Mouse (Mus musculus) limb, embryonic 11.5 days (tissue): ENCODE results near the gene Olfr3. TPM values are rescaled to one million over a fixed set of nuclear protein-coding genes. Genes with fewer than 3 reads are reported as not detected.

Experiments used
- ATAC-seq: fragments of 200-750 bp; cut with Nextera tagmentation; 2 replicates; pipeline ENCODE4 v1.8.0; 2017; ENCODE audit warnings: low read depth; ENCODE audit not compliant: insufficient number of reproducible peaks, low FRiP score, low TSS enrichment
- DNase-seq: peaks from one replicate; pipeline ENCODE4 v3.0.0-alpha.2; 2015; ENCODE audit warnings: low spot score
- H3K27ac ChIP-seq: fragments of 300-500 bp; sonication (generic); replicated peaks from 2 replicates; pipeline ENCODE4 v1.5.1; 2014; ENCODE audit warnings: low read depth, mild to moderate bottlenecking, low read length
- H3K27me3 ChIP-seq: fragments of 300-500 bp; sonication (generic); 2 replicates; pipeline ENCODE4 v1.6.1; 2014; ENCODE audit warnings: mild to moderate bottlenecking, low read length, mixed read lengths; ENCODE audit not compliant: control insufficient read depth, insufficient read depth
- H3K36me3 ChIP-seq: fragments of 300-500 bp; sonication (generic); 2 replicates; pipeline ENCODE4 v1.6.1; 2014; ENCODE audit warnings: mild to moderate bottlenecking, low read length, moderate library complexity, mixed read lengths; ENCODE audit not compliant: control insufficient read depth, insufficient read depth
- H3K4me1 ChIP-seq: fragments of 300-500 bp; sonication (generic); 2 replicates; pipeline ENCODE4 v1.6.1; 2014; ENCODE audit warnings: low read length, mixed read lengths; ENCODE audit not compliant: control insufficient read depth, insufficient read depth
- H3K4me2 ChIP-seq: fragments of 300-500 bp; sonication (generic); 2 replicates; pipeline ENCODE4 v1.6.1; 2014; ENCODE audit warnings: low read depth, mild to moderate bottlenecking, moderate library complexity; ENCODE audit not compliant: severe bottlenecking
- H3K4me3 ChIP-seq: fragments of 300-500 bp; sonication (generic); 2 replicates; pipeline ENCODE4 v1.5.1; 2014; ENCODE audit warnings: low read depth, low read length
- H3K9ac ChIP-seq: fragments of 300-500 bp; sonication (generic); 2 replicates; pipeline ENCODE4 v1.6.1; 2014; ENCODE audit warnings: mild to moderate bottlenecking, low read length
- H3K9me3 ChIP-seq: fragments of 300-500 bp; sonication (generic); 2 replicates; pipeline ENCODE4 v1.6.1; 2016; ENCODE audit warnings: low read length; ENCODE audit not compliant: control insufficient read depth
- WGBS: fragments of 180-500 bp; shearing (Covaris S2); extraction: QIAGEN DNeasy Blood & Tissue Kit; methylation state at CpG from one replicate; pipeline ENCODE4 v1.1.7; 2014; 5-methylcytosine and 5-hydroxymethylcytosine counted together
- polyA plus RNA-seq: library from polyadenylated mRNA; unstranded; fragments of >200 nt; fragmentation: Nextera tagmentation; extraction: Ambion mirVana; gene quantifications from 2 replicates; pipeline ENCODE4 v1.2.1, GENCODE M21; 2014

The Olfr3 gene
- polyA plus RNA-seq: not detected in 2 replicates

- H3K4me3 ChIP-seq: no peak within 1 kb of the TSS
- no peak within 1 kb of the TSS for H3K27ac ChIP-seq
- ATAC-seq (no peak), DNase-seq (no peak)
- H3K27me3 ChIP-seq: no peaks in the 10 kb centered on the region
- no peaks in the 10 kb centered on the region for H3K4me1 ChIP-seq
- no peak within 1 kb of the TSS for H3K9ac ChIP-seq
- H3K9me3 ChIP-seq: no peaks in the 10 kb centered on the region; the same call in 1 of the 2 replicates
- WGBS: 71% methylated on average over 1 of the region's 1 CpGs
- H3K36me3 ChIP-seq: no peaks in the 10 kb centered on the region
- H3K4me2 ChIP-seq: no peak within 1 kb of the TSS
Observed at GRCm38 (mm10) chr2:36816932-36817331, at the start of gene Olfr3. Gene Olfr3 (minus strand): TSS chr2:36817032.

GRCm38 (mm10) chr2:36862560-36862959 lies 45.7 kb upstream of the Olfr3 start, which contains the start of gene Olfr351:
Gene Olfr351 (minus strand): TSS chr2:36862660.
- Histone ChIP-seq H3K27me3 (no peaks in the 10 kb centered on the region), H3K4me1 (no peaks in the 10 kb centered on the region), H3K4me2 (no peak within 1 kb of the TSS), H3K9ac (no peak within 1 kb of the TSS), H3K9me3 (no peaks in the 10 kb centered on the region; the same call in 1 of the 2 replicates), H3K4me3 (no peak within 1 kb of the TSS), H3K36me3 (no peaks in the 10 kb centered on the region), H3K27ac (no peak within 1 kb of the TSS)
- ATAC-seq: no peak
- no peak for DNase-seq
- WGBS: 84% methylated on average over 1 of the region's 1 CpGs

- WGBS: 95% methylated on average over 1 of the region's 1 CpGs
- ATAC-seq: no peak
Observed at GRCm38 (mm10) chr2:36846010-36846409, 29.2 kb upstream of the Olfr3 start, which contains the start of gene Olfr350. Gene Olfr350 (plus strand): TSS chr2:36846310.

GRCm38 (mm10) chr2:36790238-36790637 lies 26.6 kb downstream of the Olfr3 start, which contains the start of gene Olfr50:
Gene Olfr50 (plus strand): TSS chr2:36790538.
- ATAC-seq (no peak), DNase-seq (no peak)
- Histone ChIP-seq H3K4me2 (no peak within 1 kb of the TSS), H3K27ac (no peak within 1 kb of the TSS), H3K27me3 (no peaks in the 10 kb centered on the region), H3K9me3 (peaks cover 4% of the 10 kb centered on the region; the same call in 1 of the 2 replicates), H3K36me3 (no peaks in the 10 kb centered on the region), H3K4me1 (no peaks in the 10 kb centered on the region), H3K4me3 (no peak within 1 kb of the TSS), H3K9ac (no peak within 1 kb of the TSS)
- WGBS: 86% methylated on average over 2 of the region's 2 CpGs

More at GRCm38 (mm10) chr2:36846010-36846409, 29.2 kb upstream of the Olfr3 start, which contains the start of gene Olfr350:
- Histone ChIP-seq H3K4me2 (no peak within 1 kb of the TSS), H3K27ac (no peak within 1 kb of the TSS), H3K9ac (no peak within 1 kb of the TSS), H3K27me3 (no peaks in the 10 kb centered on the region), H3K4me3 (no peak within 1 kb of the TSS), H3K36me3 (no peaks in the 10 kb centered on the region), H3K4me1 (no peaks in the 10 kb centered on the region), H3K9me3 (no peaks in the 10 kb centered on the region; the same call in 1 of the 2 replicates)
- no peak for DNase-seq

GRCm38 (mm10) chr2:36783976-36784375 lies 32.9 kb downstream of the Olfr3 start, which contains the start of gene Olfr348:
Gene Olfr348 (plus strand): TSS chr2:36784276.
- ATAC-seq: no peak
- Histone ChIP-seq H3K27me3 (no peaks in the 10 kb centered on the region), H3K9me3 (no peaks in the 10 kb centered on the region), H3K4me1 (no peaks in the 10 kb centered on the region), H3K4me2 (no peak within 1 kb of the TSS), H3K27ac (no peak within 1 kb of the TSS), H3K4me3 (no peak within 1 kb of the TSS), H3K9ac (no peak within 1 kb of the TSS), H3K36me3 (no peaks in the 10 kb centered on the region)
- no peak for DNase-seq
- 72% methylated on average over 2 of the region's 2 CpGs for WGBS

Other genes with a start within 250 kb of the Olfr3 start
- not detected in 2 replicates for gene Olfr345, start 177.0 kb downstream of the Olfr3 start, polyA plus RNA-seq
- not detected in 2 replicates for gene Olfr346, start 131.2 kb downstream of the Olfr3 start, polyA plus RNA-seq
- gene Olfr347, start 85.1 kb downstream of the Olfr3 start, polyA plus RNA-seq: not detected in 2 replicates
- not detected in 2 replicates for gene Olfr348, start 32.8 kb downstream of the Olfr3 start, polyA plus RNA-seq
- not detected in 2 replicates for gene Olfr50, start 26.5 kb downstream of the Olfr3 start, polyA plus RNA-seq
- not detected in 2 replicates for gene Olfr350, start 29.3 kb upstream of the Olfr3 start, polyA plus RNA-seq
- gene Olfr351, start 45.6 kb upstream of the Olfr3 start, polyA plus RNA-seq: not detected in 2 replicates
- not detected in 2 replicates for gene Olfr352, start 51.4 kb upstream of the Olfr3 start, polyA plus RNA-seq
- gene Olfr353, start 75.9 kb upstream of the Olfr3 start, polyA plus RNA-seq: not detected in 2 replicates
- gene Olfr354, start 88.6 kb upstream of the Olfr3 start, polyA plus RNA-seq: not detected in 2 replicates
- not detected in 2 replicates for gene Olfr355, start 111.9 kb upstream of the Olfr3 start, polyA plus RNA-seq
- gene Olfr356, start 120.1 kb upstream of the Olfr3 start, polyA plus RNA-seq: not detected in 2 replicates
- not detected in 2 replicates for gene Olfr357, start 176.8 kb upstream of the Olfr3 start, polyA plus RNA-seq
- gene Olfr358, start 192.3 kb upstream of the Olfr3 start, polyA plus RNA-seq: not detected in 2 replicates
- not detected in 2 replicates for gene Olfr360, start 248.7 kb upstream of the Olfr3 start, polyA plus RNA-seq